Mouse (Mus musculus) testis, adult 2 months (tissue): ENCODE results near the gene Pigv.

Experiments
- CTCF ChIP-seq: fragments of 200-500 bp; IDR thresholded peaks from 2 replicates; pipeline ENCODE4 v1.5.1; 2012; ENCODE audit warnings: low read depth, mild to moderate bottlenecking, inconsistent platforms, low read length, moderate library complexity; ENCODE audit not compliant: control insufficient read depth, insufficient read depth, insufficient replicate concordance
- POLR2A ChIP-seq: fragments of 200-500 bp; IDR thresholded peaks from 2 replicates; pipeline ENCODE4 v1.6.1; 2012; ENCODE audit warnings: low read depth, mild to moderate bottlenecking, inconsistent platforms, low read length, moderate library complexity; ENCODE audit not compliant: control insufficient read depth

GRCm38 (mm10) chr4:133628517-133628916 is 43.9 kb downstream of the Pigv start:
- TF ChIP-seq CTCF (no peak), POLR2A (no peak)
